Mouse (Mus musculus): Measurements from ENCODE around the gene Upk1b. TPM values are rescaled to one million over a fixed set of nuclear protein-coding genes. Genes with fewer than 3 reads are reported as not detected.

The Upk1b gene
- 8.0 TPM for polyA plus RNA-seq (2014; fragmentation: Illumina TruSeq; extraction: RNeasy Lipid Tissue Mini Kit (QIAGEN cat#74804); ENCODE audit: low replicate concordance)

DNA sequence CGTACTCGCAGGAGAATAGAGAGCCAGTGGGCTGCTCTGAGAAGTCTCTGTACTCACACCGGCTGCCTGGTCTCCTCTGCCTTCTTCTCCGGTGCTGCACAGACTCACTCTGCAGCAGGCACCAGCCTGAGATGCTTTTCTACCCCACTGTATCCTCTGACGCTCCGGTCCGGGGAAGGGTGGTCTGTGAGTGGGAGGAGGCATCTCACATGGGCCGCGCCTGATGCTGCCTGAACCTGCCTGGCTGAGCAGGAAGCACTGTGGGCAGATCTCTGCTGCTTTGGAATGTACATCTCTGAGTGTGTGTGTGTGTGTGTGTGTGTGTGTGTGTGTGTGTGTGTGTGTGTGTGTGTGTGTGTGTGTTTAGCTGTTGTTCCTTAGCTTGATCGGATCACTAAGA, at the start of gene Upk1b:
Gene Upk1b (minus strand): TSS at position 238 of the 400 bp plus-strand sequence.

DNA sequence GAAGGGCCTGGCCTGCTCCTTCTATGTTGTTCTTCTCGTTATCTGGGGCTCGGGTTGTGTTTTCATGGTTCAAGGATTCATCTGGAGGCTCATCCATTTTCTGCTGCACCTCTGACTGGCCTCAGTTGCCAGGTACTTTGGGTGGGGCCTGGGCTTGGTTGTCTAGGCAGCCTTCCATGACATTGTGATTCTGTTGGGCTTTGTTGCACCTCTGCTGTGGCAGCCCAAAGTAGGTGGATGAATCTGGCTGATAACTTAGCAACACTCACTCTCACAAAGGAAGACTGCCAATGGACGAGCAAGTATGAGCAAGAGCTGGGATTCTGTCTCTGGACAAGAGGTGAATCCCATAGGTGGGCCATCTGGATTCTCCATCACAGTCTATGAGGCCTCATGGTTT, 28.5 kb upstream of the Upk1b start, which contains the start of gene 4930435E12Rik:
Gene 4930435E12Rik (minus strand): TSS at position 101 of the 400 bp plus-strand sequence.

DNA sequence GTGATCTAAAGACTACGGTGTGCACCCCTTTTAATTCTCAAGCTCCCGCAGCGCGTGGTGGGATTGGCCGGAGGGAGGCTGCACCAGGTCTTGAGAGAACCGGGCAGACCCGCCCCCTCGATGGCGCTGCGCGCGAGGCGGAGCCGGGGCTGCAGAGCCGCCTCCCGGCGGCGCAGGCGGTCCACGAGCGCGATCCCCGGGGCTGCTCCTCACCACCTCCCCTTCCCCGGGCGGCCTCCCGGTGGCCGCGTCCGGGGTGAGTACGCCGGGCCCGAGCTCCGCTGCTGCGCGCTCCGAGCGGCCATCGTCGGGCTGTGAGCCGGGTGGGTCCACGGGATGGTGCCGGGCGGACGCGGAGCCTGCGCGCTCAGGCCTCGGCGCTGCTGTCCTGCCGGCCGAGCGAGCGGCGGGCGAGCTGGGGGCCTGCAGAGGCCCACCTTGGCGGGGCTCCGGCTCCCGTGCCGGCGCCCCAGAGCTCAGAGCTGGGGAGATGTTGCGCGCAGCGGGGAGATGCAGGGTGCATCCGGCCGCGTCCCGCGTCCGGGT, 57.9 kb downstream of the Upk1b start, which contains the start of gene B4galt4:
Gene B4galt4 (plus strand): TSS at position 152 of the 546 bp plus-strand sequence.

Other genes starting within 250 kb of the Upk1b start
- gene Tmem39a, start 241.6 kb downstream of the Upk1b start, polyA plus RNA-seq (2014; fragmentation: Illumina TruSeq; extraction: RNeasy Lipid Tissue Mini Kit (QIAGEN cat#74804); ENCODE audit: low replicate concordance): 33.2 TPM
- 6.0 TPM for gene Arhgap31, start 87.1 kb downstream of the Upk1b start, polyA plus RNA-seq (2014; fragmentation: Illumina TruSeq; extraction: RNeasy Lipid Tissue Mini Kit (QIAGEN cat#74804); ENCODE audit: low replicate concordance)
- 60.8 TPM for gene B4galt4, start 58.1 kb downstream of the Upk1b start, polyA plus RNA-seq (2014; fragmentation: Illumina TruSeq; extraction: RNeasy Lipid Tissue Mini Kit (QIAGEN cat#74804); ENCODE audit: low replicate concordance)
- gene 4930435E12Rik, start 28.4 kb upstream of the Upk1b start, polyA plus RNA-seq (2014; fragmentation: Illumina TruSeq; extraction: RNeasy Lipid Tissue Mini Kit (QIAGEN cat#74804); ENCODE audit: low replicate concordance): not detected
- gene Igsf11, start 92.3 kb upstream of the Upk1b start, polyA plus RNA-seq (2014; fragmentation: Illumina TruSeq; extraction: RNeasy Lipid Tissue Mini Kit (QIAGEN cat#74804); ENCODE audit: low replicate concordance): 0.45 TPM